Mouse (Mus musculus): ENCODE data around the gene Icos.

DNA sequence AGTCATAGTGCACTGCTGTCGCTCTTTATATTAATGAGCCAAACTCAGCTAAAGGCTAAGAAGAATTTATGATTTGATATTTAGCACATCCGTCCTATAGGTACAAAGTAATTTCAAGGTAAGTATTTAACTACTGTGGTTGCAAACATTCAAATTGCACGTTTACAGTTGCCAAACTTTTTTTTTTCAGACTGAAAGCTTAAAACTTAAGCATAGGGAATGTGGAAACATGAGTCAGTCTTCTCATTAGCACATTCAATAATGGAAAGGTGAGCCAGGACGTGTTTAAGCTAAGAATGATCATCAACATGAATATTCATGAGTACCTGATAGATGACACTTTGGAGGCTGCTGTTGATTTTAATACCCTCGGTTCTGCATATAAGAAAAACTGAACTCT lies 11.4 kb downstream of the Icos start:
- no peak for TF ChIP-seq CTCF (IDR thresholded peaks at IDR 0.05; ENCODE audit: control insufficient read depth, insufficient read depth, insufficient read length)
- TF ChIP-seq MYOG (IDR thresholded peaks at IDR 0.05; ENCODE audit: control insufficient read depth, extremely low read depth, insufficient read length): no peak

Measured in C2C12 (cell line).